Mouse (Mus musculus): ENCODE results near the gene Endou. TPM values are rescaled to one million over a fixed set of nuclear protein-coding genes. Genes with fewer than 3 reads are reported as not detected.

Gene Endou
- polyA plus RNA-seq, 1 experiment, result not detected

DNA sequence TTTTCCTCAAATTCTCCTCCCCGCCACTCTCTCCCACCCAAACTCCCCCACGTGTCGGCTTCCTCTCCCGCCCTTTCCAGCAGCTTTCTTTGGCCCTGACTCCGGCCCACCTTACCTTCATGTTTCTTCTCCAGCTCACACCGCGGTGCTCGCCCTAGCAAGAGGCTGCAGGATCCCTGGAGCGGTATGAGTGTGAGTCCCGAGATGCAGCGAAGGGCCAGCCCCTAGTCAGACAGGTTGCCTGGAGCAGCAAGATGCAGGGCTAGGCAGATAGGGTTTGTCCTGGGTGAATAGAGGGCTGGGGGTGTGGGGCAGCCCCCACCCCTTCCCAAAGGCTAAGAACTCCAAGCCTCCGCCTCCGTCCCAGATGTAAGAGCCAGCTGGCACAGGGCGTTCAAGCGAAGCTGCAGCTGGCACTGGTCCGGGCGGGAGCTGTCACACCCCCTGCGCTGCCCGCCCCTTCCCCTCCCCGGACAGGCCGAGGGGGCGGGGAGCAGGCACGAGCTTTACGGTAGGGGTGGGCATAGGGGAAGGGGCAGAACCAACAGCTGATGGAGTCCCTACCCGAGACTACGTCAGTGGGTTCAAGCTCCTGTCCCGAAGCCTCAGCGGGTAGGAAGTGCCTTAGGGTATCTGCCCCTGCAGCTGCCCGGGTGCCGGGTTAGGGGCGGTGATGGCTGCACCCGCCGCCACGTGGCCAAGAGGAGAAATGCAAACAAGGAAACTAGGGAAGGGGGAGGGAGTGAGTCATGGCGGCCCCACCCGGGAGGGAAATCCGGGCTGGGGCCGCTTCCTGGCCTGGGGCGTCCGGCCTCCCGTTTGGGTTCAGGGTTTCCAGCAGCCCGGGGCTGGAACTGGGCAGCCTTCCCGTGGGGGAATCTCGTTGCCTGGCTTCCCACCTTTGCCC lies 36.4 kb upstream of the Endou start, which contains the start of gene Rapgef3:
Rapgef3 (minus strand) TSS at position 693 of the 907 bp plus-strand sequence.
- no peaks in the 10 kb centered on the region for H3K4me1 ChIP-seq (ENCODE audit: control insufficient read depth, insufficient read depth, low read length)
- peak within 1 kb of the TSS; percentile 39 for H3K4me3 ChIP-seq (ENCODE audit: insufficient read depth, low read length)
- TF ChIP-seq POLR2A (IDR thresholded peaks at IDR 0.05; ENCODE audit: borderline replicate concordance, low read depth, low read length), result no peak
- peak; percentile 7; the same call in 1 of the 2 replicates for TF ChIP-seq CTCF (IDR thresholded peaks at IDR 0.05; ENCODE audit: low read depth, low read length)
- no peak within 1 kb of the TSS for H3K27ac ChIP-seq (ENCODE audit: insufficient read depth, low read depth, low read length)

GRCm38 (mm10) chr15:97766594-97767279 lies 35.6 kb upstream of the Endou start:
- no peak overlapping the region for H3K4me3 ChIP-seq (ENCODE audit: insufficient read depth, low read length)
- TF ChIP-seq CTCF (IDR thresholded peaks at IDR 0.05; ENCODE audit: low read depth, low read length) (no peak), POLR2A (IDR thresholded peaks at IDR 0.05; ENCODE audit: borderline replicate concordance, low read depth, low read length) (no peak)
- H3K4me1 ChIP-seq (ENCODE audit: control insufficient read depth, insufficient read depth, low read length), result no peaks in the 10 kb centered on the region
- no peak overlapping the region for H3K27ac ChIP-seq (ENCODE audit: insufficient read depth, low read depth, low read length)

DNA sequence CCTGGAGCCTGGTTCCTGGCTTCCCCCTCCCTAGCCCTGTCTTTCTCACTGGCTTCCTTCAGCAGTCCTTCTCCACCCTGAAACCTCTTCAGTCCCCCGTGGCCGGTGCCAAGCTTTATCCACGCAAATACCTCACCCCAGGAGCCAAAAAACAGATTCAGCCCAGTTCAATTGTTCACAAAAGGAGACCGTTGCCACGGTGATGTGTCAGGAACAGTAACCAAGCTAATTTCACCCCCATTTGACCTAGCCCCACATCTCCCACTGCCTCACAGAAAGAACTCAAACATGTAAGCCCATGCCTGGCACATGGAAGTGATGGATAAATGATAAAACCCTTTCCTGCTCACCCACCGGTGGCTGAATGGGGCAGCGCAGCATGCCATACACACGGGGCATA lies 35.1 kb upstream of the Endou start:
- H3K27ac ChIP-seq (ENCODE audit: insufficient read depth, low read depth, low read length), result no peak overlapping the region
- H3K4me1 ChIP-seq (ENCODE audit: control insufficient read depth, insufficient read depth, low read length), result no peaks in the 10 kb centered on the region
- H3K4me3 ChIP-seq (ENCODE audit: insufficient read depth, low read length), result no peak overlapping the region
- TF ChIP-seq CTCF (IDR thresholded peaks at IDR 0.05; ENCODE audit: low read depth, low read length), result no peak
- no peak for TF ChIP-seq POLR2A (IDR thresholded peaks at IDR 0.05; ENCODE audit: borderline replicate concordance, low read depth, low read length)

DNA sequence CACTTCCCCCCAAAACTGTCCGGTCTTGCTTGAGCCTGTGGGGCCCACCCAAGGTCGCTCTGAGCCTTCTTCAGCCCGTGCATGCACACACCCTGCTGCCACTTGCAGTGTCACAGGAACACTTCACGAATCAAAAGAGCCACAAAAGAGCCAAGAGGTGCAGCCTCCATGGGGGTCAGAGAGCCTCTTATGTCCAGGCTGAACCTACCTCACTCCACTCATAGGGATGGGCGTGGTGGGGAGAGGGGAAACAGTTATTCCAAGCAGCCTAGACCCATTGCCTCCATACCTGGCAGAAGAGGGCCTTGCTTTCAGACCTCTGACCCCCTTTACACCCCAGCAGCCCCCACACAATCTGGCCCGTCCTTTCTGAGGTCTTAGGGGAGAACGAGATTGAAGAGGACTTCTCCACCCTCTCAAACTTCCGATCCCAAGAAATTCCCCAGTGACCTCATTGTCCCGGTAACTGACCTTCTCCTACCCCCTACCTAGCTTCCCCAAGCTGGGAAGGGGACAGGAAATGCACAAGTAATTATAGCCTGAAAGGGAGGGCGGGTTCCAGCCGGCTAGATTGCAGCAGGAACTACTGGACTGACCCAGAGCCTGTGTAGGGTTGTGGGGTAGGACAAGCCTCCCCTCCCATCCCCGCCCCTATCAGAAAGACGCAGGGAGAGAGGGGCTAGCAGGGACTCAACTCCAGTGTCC lies 34.1 kb upstream of the Endou start:
- no peak overlapping the region for H3K27ac ChIP-seq (ENCODE audit: insufficient read depth, low read depth, low read length)
- H3K4me1 ChIP-seq (ENCODE audit: control insufficient read depth, insufficient read depth, low read length), result peaks cover 4% of the 10 kb centered on the region
- TF ChIP-seq POLR2A (IDR thresholded peaks at IDR 0.05; ENCODE audit: borderline replicate concordance, low read depth, low read length) (no peak), CTCF (IDR thresholded peaks at IDR 0.05; ENCODE audit: low read depth, low read length) (no peak)
- H3K4me3 ChIP-seq (ENCODE audit: insufficient read depth, low read length), result no peak overlapping the region

- Histone ChIP-seq H3K27ac (ENCODE audit: insufficient read depth, low read depth, low read length) (no peak overlapping the region), H3K4me3 (ENCODE audit: insufficient read depth, low read length) (no peak overlapping the region), H3K4me1 (ENCODE audit: control insufficient read depth, insufficient read depth, low read length) (peaks cover 11% of the 10 kb centered on the region)
- no peak for TF ChIP-seq CTCF (IDR thresholded peaks at IDR 0.05; ENCODE audit: low read depth, low read length)
- TF ChIP-seq POLR2A (IDR thresholded peaks at IDR 0.05; ENCODE audit: borderline replicate concordance, low read depth, low read length), result no peak
Measured at GRCm38 (mm10) chr15:97764532-97764931, 33.4 kb upstream of the Endou start.

GRCm38 (mm10) chr15:97763256-97764049 lies 32.3 kb upstream of the Endou start:
- H3K27ac ChIP-seq (ENCODE audit: insufficient read depth, low read depth, low read length), result no peak overlapping the region
- H3K4me3 ChIP-seq (ENCODE audit: insufficient read depth, low read length), result no peak overlapping the region
- peaks cover 15% of the 10 kb centered on the region for H3K4me1 ChIP-seq (ENCODE audit: control insufficient read depth, insufficient read depth, low read length)
- TF ChIP-seq POLR2A (IDR thresholded peaks at IDR 0.05; ENCODE audit: borderline replicate concordance, low read depth, low read length), result no peak
- TF ChIP-seq CTCF (IDR thresholded peaks at IDR 0.05; ENCODE audit: low read depth, low read length), result no peak

GRCm38 (mm10) chr15:97762733-97763132 lies 31.6 kb upstream of the Endou start:
- H3K27ac ChIP-seq (ENCODE audit: insufficient read depth, low read depth, low read length), result no peak overlapping the region
- H3K4me1 ChIP-seq (ENCODE audit: control insufficient read depth, insufficient read depth, low read length), result peaks cover 15% of the 10 kb centered on the region

GRCm38 (mm10) chr15:97761438-97761837 lies 30.3 kb upstream of the Endou start:
- no peak overlapping the region for H3K27ac ChIP-seq (ENCODE audit: insufficient read depth, low read depth, low read length)
- H3K4me3 ChIP-seq (ENCODE audit: insufficient read depth, low read length), result no peak overlapping the region
- H3K4me1 ChIP-seq (ENCODE audit: control insufficient read depth, insufficient read depth, low read length), result peaks cover 15% of the 10 kb centered on the region
- no peak for TF ChIP-seq POLR2A (IDR thresholded peaks at IDR 0.05; ENCODE audit: borderline replicate concordance, low read depth, low read length)

More at GRCm38 (mm10) chr15:97762733-97763132, 31.6 kb upstream of the Endou start:
- H3K4me3 ChIP-seq (ENCODE audit: insufficient read depth, low read length), result no peak overlapping the region
- TF ChIP-seq CTCF (IDR thresholded peaks at IDR 0.05; ENCODE audit: low read depth, low read length) (no peak), POLR2A (IDR thresholded peaks at IDR 0.05; ENCODE audit: borderline replicate concordance, low read depth, low read length) (no peak)

GRCm38 (mm10) chr15:97760952-97761351 lies 29.8 kb upstream of the Endou start:
- Histone ChIP-seq H3K4me1 (ENCODE audit: control insufficient read depth, insufficient read depth, low read length) (peaks cover 15% of the 10 kb centered on the region), H3K4me3 (ENCODE audit: insufficient read depth, low read length) (no peak overlapping the region), H3K27ac (ENCODE audit: insufficient read depth, low read depth, low read length) (no peak overlapping the region)
- TF ChIP-seq POLR2A (IDR thresholded peaks at IDR 0.05; ENCODE audit: borderline replicate concordance, low read depth, low read length) (no peak), CTCF (IDR thresholded peaks at IDR 0.05; ENCODE audit: low read depth, low read length) (no peak)

Data from bone marrow macrophage, adult 2 months (primary cell).